Mouse (Mus musculus) lung, adult 18-20 months (tissue): Measurements from ENCODE around the gene Crybg1.

Source experiments
- DNase-seq, 2 experiments: peaks; one replicate each; pipeline ENCODE4 v3.0.0; 2022; ENCODE audit warnings: mixed read lengths in 2 of 2

The Crybg1 gene

GRCm38 (mm10) chr10:44091757-44092156 lies 56.9 kb downstream of the Crybg1 start:
- no peak for DNase-seq

- DNase-seq, result no peak
Observed at GRCm38 (mm10) chr10:44080351-44080750, 68.3 kb downstream of the Crybg1 start.

GRCm38 (mm10) chr10:44078799-44079521 lies 69.7 kb downstream of the Crybg1 start:
- DNase-seq, result no peak

GRCm38 (mm10) chr10:44071095-44071494 lies 77.6 kb downstream of the Crybg1 start:
- peak; percentile 44 to 68 for DNase-seq

GRCm38 (mm10) chr10:44069131-44069530 lies 79.5 kb downstream of the Crybg1 start:
- peak; percentile 10 to 15 for DNase-seq

GRCm38 (mm10) chr10:44065848-44066360 lies 82.7 kb downstream of the Crybg1 start:
- DNase-seq, result no peak

- no peak for DNase-seq
Observed at GRCm38 (mm10) chr10:44062981-44063380, 85.7 kb downstream of the Crybg1 start.

GRCm38 (mm10) chr10:44050913-44051312 lies 97.7 kb downstream of the Crybg1 start:
- no peak for DNase-seq

- DNase-seq, result no peak
Observed at GRCm38 (mm10) chr10:44044727-44045126, 103.9 kb downstream of the Crybg1 start.

GRCm38 (mm10) chr10:44043630-44044029 lies 105.0 kb downstream of the Crybg1 start:
- no peak for DNase-seq

- DNase-seq, result no peak
Observed at GRCm38 (mm10) chr10:44039185-44039584, 109.5 kb downstream of the Crybg1 start.

GRCm38 (mm10) chr10:44037918-44038544 lies 110.6 kb downstream of the Crybg1 start:
- DNase-seq, result no peak

- peak in 1 of 2 experiments; percentile 5 for DNase-seq
Observed at GRCm38 (mm10) chr10:44029566-44029965, 119.1 kb downstream of the Crybg1 start.

- DNase-seq, result no peak
Observed at GRCm38 (mm10) chr10:44027226-44027625, 121.4 kb downstream of the Crybg1 start.

- DNase-seq, result no peak
Observed at GRCm38 (mm10) chr10:44026105-44026504, 122.5 kb downstream of the Crybg1 start.

- DNase-seq, result no peak
Observed at GRCm38 (mm10) chr10:44024705-44025104, 123.9 kb downstream of the Crybg1 start.

GRCm38 (mm10) chr10:44020141-44020540 lies 128.5 kb downstream of the Crybg1 start:
- no peak for DNase-seq

GRCm38 (mm10) chr10:44018562-44018961 lies 130.1 kb downstream of the Crybg1 start:
- no peak for DNase-seq

GRCm38 (mm10) chr10:44015631-44016030 lies 133.0 kb downstream of the Crybg1 start:
- no peak for DNase-seq

- no peak for DNase-seq
Observed at GRCm38 (mm10) chr10:44013885-44014284, 134.8 kb downstream of the Crybg1 start.

- no peak for DNase-seq
Observed at GRCm38 (mm10) chr10:44011408-44011807, 137.2 kb downstream of the Crybg1 start.

- no peak for DNase-seq
Observed at GRCm38 (mm10) chr10:44008808-44009207, 139.8 kb downstream of the Crybg1 start.

- no peak for DNase-seq
Observed at GRCm38 (mm10) chr10:44006815-44007214, 141.8 kb downstream of the Crybg1 start.
